Mouse (Mus musculus) ES-E14 (cell line): ENCODE measurements around the gene Ccdc157. TPM values are rescaled to one million over a fixed set of nuclear protein-coding genes. Genes with fewer than 3 reads are reported as not detected.

Experiments
- DNase-seq: peaks from one replicate; pipeline ENCODE4 v3.0.0-alpha.2; 2013; ENCODE audit warnings: low read depth, low spot score
- H3K27ac ChIP-seq: 2 replicates; pipeline ENCODE4 v1.5.1; 2012; ENCODE audit warnings: low read depth, mild to moderate bottlenecking, low read length, moderate library complexity, mixed read lengths; ENCODE audit not compliant: poor library complexity, insufficient read depth, severe bottlenecking
- H3K36me3 ChIP-seq: 2 replicates; pipeline ENCODE4 v1.6.1; 2012; ENCODE audit warnings: mild to moderate bottlenecking, low read length, moderate library complexity, mixed read lengths; ENCODE audit not compliant: control insufficient read depth, poor library complexity, insufficient read depth, severe bottlenecking
- H3K4me1 ChIP-seq, 2 experiments: fragments of 150-350 bp in 1 of 2; sonication (generic) in 1 of 2; 2 replicates each; pipeline ENCODE4 v1.6.1; 2012; ENCODE audit warnings: low read length in 2 of 2, mild to moderate bottlenecking in 1 of 2, mixed read lengths in 1 of 2; ENCODE audit not compliant: control insufficient read depth in 2 of 2, insufficient read depth in 2 of 2, poor library complexity in 1 of 2
- H3K4me3 ChIP-seq, 2 experiments: fragments of 150-350 bp in 1 of 2; sonication (generic) in 1 of 2; 2 replicates each; pipeline ENCODE4 v1.5.1; 2012; ENCODE audit warnings: low read length in 2 of 2, low read depth in 1 of 2, mild to moderate bottlenecking in 1 of 2, mixed read lengths in 1 of 2; ENCODE audit not compliant: insufficient read depth in 1 of 2, poor library complexity in 1 of 2, severe bottlenecking in 1 of 2
- H3K9ac ChIP-seq: 2 replicates; pipeline ENCODE4 v1.6.1; 2012; ENCODE audit warnings: low read depth, mild to moderate bottlenecking, low read length, mixed read lengths; ENCODE audit not compliant: poor library complexity, insufficient read depth, severe bottlenecking
- H3K9me3 ChIP-seq: fragments of 150-350 bp; sonication (generic); 2 replicates; pipeline ENCODE4 v1.6.1; 2012; ENCODE audit warnings: low read depth, mild to moderate bottlenecking, low read length; ENCODE audit not compliant: control insufficient read depth, insufficient read depth
- CHD2 ChIP-seq: IDR thresholded peaks from 2 replicates; pipeline ENCODE4 v1.6.1; 2014; ENCODE audit warnings: mild to moderate bottlenecking, low read depth, low read length, inconsistent platforms
- HCFC1 ChIP-seq: IDR thresholded peaks from 2 replicates; pipeline ENCODE4 v1.6.1; 2012; ENCODE audit warnings: low read length, inconsistent platforms, borderline replicate concordance; ENCODE audit not compliant: insufficient read depth
- MAFK ChIP-seq: IDR thresholded peaks from 2 replicates; pipeline ENCODE4 v1.6.1; 2014; ENCODE audit warnings: mild to moderate bottlenecking, low read depth, low read length, inconsistent platforms; ENCODE audit not compliant: insufficient read depth
- ZC3H11A ChIP-seq: IDR thresholded peaks from 2 replicates; pipeline ENCODE4 v1.6.1; 2012; ENCODE audit warnings: low read depth, mild to moderate bottlenecking, inconsistent platforms, low read length, borderline replicate concordance
- ZNF384 ChIP-seq: IDR thresholded peaks from 2 replicates; pipeline ENCODE4 v1.6.1; 2012; ENCODE audit warnings: low read depth, low read length, inconsistent platforms
- in situ Hi-C, 2 experiments: fragments of 600-800 bp; cut with MboI; formaldehyde crosslinking; loops; one replicate each; pipeline ENCODE4 v1.15.1; 2025; ENCODE audit warnings: low sequenced_read_pairs in 2 of 2, inconsistent platforms in 1 of 2; ENCODE audit not compliant: unreplicated experiment in 2 of 2
- total RNA-seq: library from RNA; depleted of rRNA; stranded (reverse); fragments of 300-350 nt; gene quantifications from 2 replicates; pipeline ENCODE4 v1.2.3, GENCODE M21; 2012

The Ccdc157 gene
- total RNA-seq, 1 experiment = 4.3 TPM

GRCm38 (mm10) chr11:4148536-4149156, 11.4 kb downstream of the Ccdc157 start:
- H3K9me3 ChIP-seq = no peaks in the 10 kb centered on the region
- DNase-seq = no peak
- no peaks in the 10 kb centered on the region for H3K4me1 ChIP-seq
- no peak overlapping the region for H3K4me3 ChIP-seq
- no peak overlapping the region for H3K9ac ChIP-seq
- H3K27ac ChIP-seq = no peak overlapping the region
- TF ChIP-seq ZNF384 (no peak), CHD2 (no peak)
- H3K36me3 ChIP-seq = no peaks in the 10 kb centered on the region
- in situ Hi-C loops = no loop called here

- in situ Hi-C loops = no loop called here
- H3K4me3 ChIP-seq = no peak overlapping the region
- H3K4me1 ChIP-seq = no peaks in the 10 kb centered on the region
- no peaks in the 10 kb centered on the region for H3K36me3 ChIP-seq
- no peak overlapping the region for H3K27ac ChIP-seq
- no peaks in the 10 kb centered on the region for H3K9me3 ChIP-seq
- no peak for TF ChIP-seq ZNF384
- TF ChIP-seq CHD2 = no peak
- TF ChIP-seq ZC3H11A = no peak
- no peak overlapping the region for H3K9ac ChIP-seq
- DNase-seq = no peak
Observed at GRCm38 (mm10) chr11:4148120-4148519, 12.0 kb downstream of the Ccdc157 start.

- TF ChIP-seq MAFK (no peak), ZC3H11A (no peak), ZNF384 (no peak), HCFC1 (no peak)
- no peaks in the 10 kb centered on the region for H3K36me3 ChIP-seq
- in situ Hi-C loops = no loop called here
Observed at GRCm38 (mm10) chr11:4147098-4147497, 13.0 kb downstream of the Ccdc157 start.

GRCm38 (mm10) chr11:4146381-4146780, 13.7 kb downstream of the Ccdc157 start:
- no peak overlapping the region for H3K9ac ChIP-seq
- TF ChIP-seq HCFC1 (no peak), MAFK (no peak), CHD2 (no peak), ZNF384 (no peak), ZC3H11A (no peak)

More at GRCm38 (mm10) chr11:4147098-4147497, 13.0 kb downstream of the Ccdc157 start:
- Histone ChIP-seq H3K4me3 (no peak overlapping the region), H3K4me1 (no peaks in the 10 kb centered on the region), H3K9me3 (no peaks in the 10 kb centered on the region), H3K27ac (no peak overlapping the region), H3K9ac (no peak overlapping the region)
- DNase-seq = no peak

GRCm38 (mm10) chr11:4143281-4144062, 16.6 kb downstream of the Ccdc157 start:
- Histone ChIP-seq H3K4me1 (no peaks in the 10 kb centered on the region), H3K36me3 (0 out of 2 replicates have a peak, but pooled peaks cover 2% of the 10 kb centered on the region), H3K9me3 (no peaks in the 10 kb centered on the region), H3K4me3 (peak overlapping the region; percentile 21 to 51), H3K9ac (peak overlapping the region; percentile 17; the same call in 1 of the 2 replicates), H3K27ac (no peak overlapping the region)
- in situ Hi-C loops = no loop called here
- DNase-seq = no peak
- TF ChIP-seq HCFC1 (no peak), MAFK (no peak), ZC3H11A (no peak)

More at GRCm38 (mm10) chr11:4146381-4146780, 13.7 kb downstream of the Ccdc157 start:
- no peaks in the 10 kb centered on the region for H3K4me1 ChIP-seq
- no peak for DNase-seq
- no peaks in the 10 kb centered on the region for H3K36me3 ChIP-seq
- H3K9me3 ChIP-seq = no peaks in the 10 kb centered on the region
- H3K4me3 ChIP-seq = no peak overlapping the region; a peak in 1 of 4 replicates
- H3K27ac ChIP-seq = no peak overlapping the region
- in situ Hi-C loops = no loop called here
